8 mouse cellular contexts compared by ENCODE assay signal in genomic region chr1:61055176-61055575, GRCm38 (mm10).
A peak's percentile ranks its signal among the peaks of the same experiment; 100 is the strongest.
DNase-seq lines count a peak whose midpoint lies in the region; ATAC-seq and TF ChIP-seq lines count a peak whose summit lies in the region.

No protein-coding gene starts in this region.

- no peaks in the 10 kb centered on the region; the same call in 1 of the 2 replicates for H3K27me3 ChIP-seq in embryonic facial prominence, embryonic 14.5 days (replicated peaks; ENCODE audit: control insufficient read depth, insufficient read depth, low read length)
- no peaks in the 10 kb centered on the region for H3K27me3 ChIP-seq in heart, postnatal 0 days (ENCODE audit: control insufficient read depth, insufficient read depth, low read length)

- WGBS in embryonic facial prominence, embryonic 14.5 days = 5% methylated on average over 8 of the region's 8 CpGs
- 5% methylated on average over 8 of the region's 8 CpGs for WGBS in heart, postnatal 0 days
- 2% methylated on average over 8 of the region's 8 CpGs for WGBS in large intestine, adult 2 months
- 3% methylated on average over 8 of the region's 8 CpGs for WGBS in lung, adult 2 months

- no peak for TF ChIP-seq POLR2A in lung, adult 2 months (IDR thresholded peaks at IDR 0.05; ENCODE audit: borderline replicate concordance, extremely low read depth, low read depth, low read length)

- H3K4me1 ChIP-seq in embryonic facial prominence, embryonic 14.5 days (ENCODE audit: control insufficient read depth, insufficient read depth, low read length) = no peaks in the 10 kb centered on the region
- H3K4me1 ChIP-seq in heart, postnatal 0 days (ENCODE audit: control insufficient read depth, insufficient read depth) = no peaks in the 10 kb centered on the region
- H3K4me1 ChIP-seq in lung, adult 2 months (ENCODE audit: control insufficient read depth, insufficient read depth, low read length) = no peaks in the 10 kb centered on the region

- H3K36me3 ChIP-seq in embryonic facial prominence, embryonic 14.5 days (ENCODE audit: control insufficient read depth, insufficient read depth, low read length) = no peaks in the 10 kb centered on the region
- H3K36me3 ChIP-seq in heart, postnatal 0 days (replicated peaks; ENCODE audit: control insufficient read depth, insufficient read depth, low read length) = no peaks in the 10 kb centered on the region

- no peak for TF ChIP-seq EP300 in heart, postnatal 0 days (IDR thresholded peaks at IDR 0.05; ENCODE audit: low read depth)

- peak; percentile 85 for ATAC-seq in CD4-positive, CD25-positive, alpha-beta regulatory T cell, adult 4 months
- no peak for ATAC-seq in embryonic facial prominence, embryonic 14.5 days (ENCODE audit: low read depth)
- no peak for ATAC-seq in heart, postnatal 0 days (ENCODE audit: insufficient read depth, low read depth)

- H3K9me3 ChIP-seq in embryonic facial prominence, embryonic 14.5 days (ENCODE audit: control insufficient read depth, low read length) = no peaks in the 10 kb centered on the region
- no peaks in the 10 kb centered on the region for H3K9me3 ChIP-seq in heart, postnatal 0 days (replicated peaks; ENCODE audit: control insufficient read depth, low read length)

- peak overlapping the region; percentile 38; the same call in 1 of the 2 replicates for H3K4me2 ChIP-seq in embryonic facial prominence, embryonic 14.5 days (ENCODE audit: low read depth, low read length)
- peak overlapping the region; percentile 50 for H3K4me2 ChIP-seq in heart, postnatal 0 days (ENCODE audit: low read depth, low read length)

- no peak overlapping the region for H3K9ac ChIP-seq in embryonic facial prominence, embryonic 14.5 days (ENCODE audit: low read depth, low read length)
- H3K9ac ChIP-seq in heart, postnatal 0 days (replicated peaks; ENCODE audit: low read depth, low read length) = no peak overlapping the region

- peak overlapping the region; percentile 22 for H3K4me3 ChIP-seq in embryonic facial prominence, embryonic 14.5 days (ENCODE audit: low read depth, low read length)
- peak overlapping the region; percentile 19; the same call in 1 of the 2 replicates for H3K4me3 ChIP-seq in heart, postnatal 0 days (ENCODE audit: low read depth, low read length)
- no peak overlapping the region for H3K4me3 ChIP-seq in lung, adult 2 months (replicated peaks; ENCODE audit: extremely low read depth, low read depth, low read length)

- DNase-seq in adrenal gland, postnatal 14 days = peak; percentile 72
- peak; percentile 59 for DNase-seq in embryonic facial prominence, embryonic 14.5 days (ENCODE audit: low spot score)
- DNase-seq in heart, postnatal 0 days (ENCODE audit: low spot score) = peak; percentile 36
- peak; percentile 19 for DNase-seq in large intestine, adult 2 months (ENCODE audit: low read depth, low spot score)
- peak; percentile 10 for DNase-seq in lung, adult 2 months
- DNase-seq in retina, embryonic 14.5 days (ENCODE audit: low spot score) = peak; percentile 73
- peak; percentile 25 for DNase-seq in urinary bladder, adult 2 months (ENCODE audit: low spot score)

- peak; percentile 80 for TF ChIP-seq CTCF in heart, postnatal 0 days (IDR thresholded peaks at IDR 0.05; ENCODE audit: low read depth)
- peak; percentile 70 for TF ChIP-seq CTCF in lung, adult 2 months (IDR thresholded peaks at IDR 0.05; ENCODE audit: insufficient read depth, low read length)

- no peak overlapping the region for H3K27ac ChIP-seq in embryonic facial prominence, embryonic 14.5 days (replicated peaks; ENCODE audit: low read depth, low read length)
- H3K27ac ChIP-seq in heart, postnatal 0 days (ENCODE audit: low read depth) = no peak overlapping the region

Comparison
In these comparisons a context has a peak if more than half of its experiments do, and no peak if none do; other contexts are left out.
1. DNase-seq: peak in every context shown above with its lines; median percentile 73 in retina, embryonic 14.5 days; 72 in adrenal gland, postnatal 14 days; 59 in embryonic facial prominence, embryonic 14.5 days; 36 in heart, postnatal 0 days; 25 in urinary bladder, adult 2 months; 19 in large intestine, adult 2 months; 10 in lung, adult 2 months.